Mouse (Mus musculus): ENCODE data around the gene Aqp7.

Aqp7 gene

DNA sequence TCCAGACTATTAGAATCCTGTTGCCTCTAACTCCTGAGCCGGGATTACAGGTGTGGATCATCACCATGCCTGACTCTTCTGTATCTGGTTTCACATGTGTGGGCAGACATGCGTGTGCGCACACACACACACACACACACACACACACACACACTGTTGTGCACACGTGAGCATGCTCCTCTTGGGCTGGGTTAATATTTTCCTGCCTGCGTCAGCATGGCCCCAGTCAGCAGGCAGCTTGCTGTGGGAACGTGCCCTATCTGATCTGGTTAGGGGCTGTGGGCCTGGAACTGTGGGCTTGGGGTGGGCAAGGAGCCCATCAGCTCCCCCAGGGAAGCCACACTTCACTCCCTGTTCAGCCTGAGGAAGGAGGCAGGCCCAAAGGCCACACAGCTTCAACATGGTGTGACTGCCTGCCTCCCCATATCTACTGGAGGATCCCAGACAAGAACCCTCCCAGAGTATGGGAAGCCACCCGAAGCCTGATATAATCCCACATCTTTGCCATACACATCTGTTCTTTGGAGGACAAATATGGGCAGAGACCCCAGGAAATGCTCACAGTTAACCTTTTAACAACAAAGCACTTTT lies 8.9 kb upstream of the Aqp7 start:
- no peak for DNase-seq

DNA sequence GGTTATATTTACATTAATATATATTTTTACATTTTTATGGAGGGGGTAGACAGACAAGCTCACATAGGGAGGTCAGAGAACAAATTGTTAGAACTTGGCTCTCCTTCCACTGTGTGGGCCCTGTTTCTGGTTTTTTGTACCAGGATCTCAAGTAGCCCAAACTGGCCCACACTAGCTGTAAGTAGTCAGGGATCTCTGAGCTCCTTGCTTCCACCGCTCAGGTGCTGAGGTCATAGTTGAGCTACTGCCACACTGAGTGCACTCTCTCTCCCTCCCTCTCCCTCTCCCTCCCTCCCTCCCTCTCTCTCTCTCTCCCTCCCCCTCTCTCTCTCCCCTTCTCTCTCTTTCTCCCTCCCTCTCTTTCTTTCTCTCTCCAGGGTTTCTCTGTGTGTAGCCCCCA lies 8.3 kb upstream of the Aqp7 start:
- DNase-seq: no peak

DNA sequence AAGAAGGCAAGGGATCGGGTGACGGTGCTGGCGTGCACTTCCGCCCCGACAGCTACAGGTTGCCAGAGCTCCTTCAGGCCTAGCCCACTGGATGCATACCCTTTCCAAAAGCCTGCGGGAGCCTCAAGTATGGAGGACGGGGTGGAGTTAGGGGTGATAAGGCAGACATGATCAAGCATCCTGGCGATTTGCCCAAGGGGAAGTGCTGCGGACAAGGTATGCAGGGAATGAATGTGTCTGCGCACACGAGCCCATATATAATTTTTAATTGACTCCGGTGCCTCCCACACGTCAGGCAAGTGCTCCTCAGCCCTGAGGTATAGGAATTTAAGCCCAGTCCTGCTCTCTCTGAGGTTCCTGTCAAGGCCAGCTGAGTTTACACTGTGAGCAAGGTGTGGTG lies 7.2 kb upstream of the Aqp7 start:
- DNase-seq: no peak

DNA sequence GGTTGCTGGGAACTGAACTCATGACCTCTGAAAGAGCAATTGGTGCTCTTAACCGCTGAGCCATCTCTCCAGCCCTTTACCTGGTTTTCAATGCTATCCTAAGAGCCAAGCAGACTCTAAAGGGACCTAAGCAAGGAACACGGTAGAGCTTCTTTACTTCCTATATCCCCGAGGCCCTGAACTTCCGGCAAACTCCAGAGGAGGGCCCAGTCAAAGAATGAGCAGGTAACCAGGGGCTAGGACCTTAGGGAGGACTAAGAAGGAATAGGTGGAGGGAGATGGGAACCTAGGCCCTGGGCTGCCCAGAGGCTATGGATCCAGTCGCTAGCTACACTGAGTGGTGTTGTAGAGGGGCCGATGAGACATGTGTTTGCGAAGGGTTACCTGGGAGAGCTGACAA lies 3.8 kb upstream of the Aqp7 start:
- DNase-seq: no peak

DNA sequence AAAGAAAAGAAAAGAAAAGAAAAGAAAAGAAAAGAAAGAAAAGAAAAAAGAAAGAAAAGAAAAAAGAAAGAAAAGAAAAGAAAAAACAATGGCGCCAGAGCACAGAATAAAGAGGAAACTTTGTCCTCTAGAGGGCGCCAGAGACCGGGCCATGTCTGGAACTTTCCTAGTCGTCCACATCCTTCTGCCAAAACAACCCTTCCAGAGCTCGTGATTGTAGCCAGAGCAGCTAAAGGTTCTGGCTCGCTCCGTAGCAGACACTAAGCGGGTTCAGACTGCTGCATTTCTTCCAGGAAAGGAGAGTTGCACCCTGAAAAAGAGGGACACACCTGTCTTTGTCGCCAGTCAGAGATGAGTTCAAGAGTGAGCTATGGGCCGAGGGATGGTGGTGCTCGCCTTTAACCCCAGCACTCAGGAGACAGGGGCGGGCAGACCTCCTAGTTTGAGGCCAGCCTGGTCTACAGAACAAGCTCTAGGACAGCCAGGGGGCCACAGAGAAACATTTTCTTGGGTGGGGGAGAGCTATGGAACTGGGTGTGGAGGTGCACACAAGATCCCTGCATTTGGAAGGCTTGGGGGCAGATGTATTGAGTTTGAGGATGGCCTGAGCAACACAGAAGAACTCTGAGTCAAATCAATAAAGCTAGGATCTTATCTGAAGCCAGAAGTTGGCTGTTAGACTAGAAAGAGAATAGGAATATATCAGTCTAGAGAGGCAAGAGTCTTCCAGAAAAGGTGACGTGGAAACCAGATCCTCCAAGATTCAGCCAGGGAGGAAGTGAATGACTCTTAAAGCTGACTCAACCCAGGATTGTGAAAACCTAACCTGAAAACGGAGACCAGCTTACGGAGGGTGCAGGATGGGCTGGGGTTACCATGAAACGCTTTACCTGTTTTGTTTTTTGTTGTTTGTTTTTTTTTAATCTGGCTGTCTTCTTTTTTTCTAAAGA lies 3.1 kb upstream of the Aqp7 start:
- DNase-seq: peak; percentile 88

DNA sequence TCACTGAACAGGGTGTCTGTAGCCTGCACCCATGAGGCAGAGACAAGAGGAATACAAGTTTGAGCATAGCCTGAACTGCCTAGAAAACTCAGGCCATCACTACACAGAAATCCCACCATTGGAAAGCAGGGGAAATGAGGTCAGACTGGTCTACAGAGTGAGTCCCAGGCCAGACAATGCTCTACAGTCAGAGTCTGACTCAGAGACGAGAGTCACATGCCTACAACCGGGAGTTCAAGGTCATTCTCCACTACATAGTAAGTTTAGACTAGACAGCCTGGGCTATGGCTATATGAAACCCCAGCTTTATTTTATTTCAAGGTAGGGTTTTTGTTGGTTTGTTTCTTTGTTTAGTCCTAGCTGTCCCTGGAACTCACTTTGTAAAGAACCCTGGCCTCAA lies 987 bp upstream of the Aqp7 start:
- DNase-seq: no peak

DNA sequence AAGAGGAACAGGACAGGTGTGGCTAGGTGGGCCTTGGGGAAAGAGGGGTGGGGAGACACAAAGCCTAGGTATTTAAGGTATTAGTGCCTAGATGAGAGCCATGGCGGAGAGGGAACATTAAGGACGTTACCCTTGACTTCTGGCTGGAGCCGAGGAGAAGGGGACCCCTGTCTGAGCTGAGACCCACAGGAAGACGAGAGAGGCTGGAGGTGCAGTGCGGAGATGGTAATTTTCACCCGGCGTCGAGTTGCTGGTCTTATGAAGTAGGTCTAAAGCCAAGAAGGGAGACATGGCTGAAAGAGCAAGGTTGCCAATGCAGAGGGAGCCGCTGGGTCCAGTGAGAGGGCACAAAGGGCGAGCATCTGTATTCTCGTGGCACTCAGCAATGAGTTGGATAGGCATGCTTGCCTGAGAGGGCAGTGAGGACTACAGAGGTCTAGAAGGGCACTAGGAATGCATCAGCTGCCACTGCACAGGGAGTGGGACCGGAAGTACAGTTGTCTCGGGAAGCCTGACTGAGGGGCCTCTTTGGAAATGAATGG lies 1.6 kb downstream of the Aqp7 start:
- DNase-seq: no peak

DNA sequence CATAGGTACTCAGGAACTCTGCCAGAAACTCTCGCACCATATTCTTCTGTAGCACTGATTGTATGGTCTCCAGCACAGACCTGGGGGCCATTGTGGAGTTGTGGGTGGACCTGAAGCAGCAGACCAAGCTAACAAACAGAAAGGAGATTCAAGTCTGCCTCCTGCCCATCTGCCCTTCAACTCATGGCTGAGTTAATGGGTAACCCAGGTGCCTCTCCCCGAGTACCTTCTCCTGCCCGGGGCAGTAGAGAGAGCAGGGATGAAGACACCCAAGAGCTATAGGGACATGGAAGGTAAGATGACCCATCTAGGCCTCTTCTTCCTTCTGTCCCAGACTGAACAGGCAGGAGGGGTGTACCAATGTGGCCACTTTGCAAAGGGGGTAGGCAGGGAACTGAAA lies 2.7 kb downstream of the Aqp7 start:
- no peak for DNase-seq

DNA sequence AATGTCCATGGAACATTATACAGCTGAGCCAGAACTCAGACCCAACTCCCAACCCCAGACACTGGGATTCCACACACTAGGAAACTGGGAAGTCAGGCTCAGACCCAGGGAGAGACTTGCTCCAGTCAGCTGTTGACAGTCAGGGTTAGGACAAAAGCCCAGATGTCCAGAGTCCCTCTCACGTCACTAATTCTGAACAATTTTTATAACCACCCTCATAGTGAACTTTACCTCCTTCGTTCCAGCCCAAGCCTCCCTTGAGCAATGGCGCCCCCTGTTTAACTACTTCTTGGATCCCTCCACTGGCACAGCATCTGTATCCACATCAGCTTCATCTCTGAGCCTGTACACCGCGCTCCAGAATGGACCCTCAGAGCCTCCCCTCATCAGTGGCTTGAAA lies 4.0 kb downstream of the Aqp7 start:
- no peak for DNase-seq

DNA sequence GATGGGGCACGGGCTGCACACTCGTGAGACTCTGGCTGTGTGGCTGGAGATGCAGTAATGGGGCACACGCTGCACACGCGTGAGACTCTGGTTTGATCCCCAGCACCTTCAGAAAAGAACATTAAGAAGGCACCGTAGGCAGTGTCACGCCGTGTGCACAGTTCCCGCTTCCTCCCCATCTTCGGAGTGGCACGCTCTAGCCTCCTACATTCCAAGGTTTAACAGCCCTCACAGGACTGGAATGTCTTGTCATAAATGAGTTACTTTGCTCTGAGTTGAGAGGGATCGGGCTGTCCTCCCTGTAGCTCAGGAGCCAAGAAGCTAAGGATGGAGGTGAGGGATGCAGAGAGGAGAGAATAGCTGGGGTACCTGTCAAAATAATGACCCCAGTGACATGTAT lies 5.1 kb downstream of the Aqp7 start:
- no peak for DNase-seq

DNA sequence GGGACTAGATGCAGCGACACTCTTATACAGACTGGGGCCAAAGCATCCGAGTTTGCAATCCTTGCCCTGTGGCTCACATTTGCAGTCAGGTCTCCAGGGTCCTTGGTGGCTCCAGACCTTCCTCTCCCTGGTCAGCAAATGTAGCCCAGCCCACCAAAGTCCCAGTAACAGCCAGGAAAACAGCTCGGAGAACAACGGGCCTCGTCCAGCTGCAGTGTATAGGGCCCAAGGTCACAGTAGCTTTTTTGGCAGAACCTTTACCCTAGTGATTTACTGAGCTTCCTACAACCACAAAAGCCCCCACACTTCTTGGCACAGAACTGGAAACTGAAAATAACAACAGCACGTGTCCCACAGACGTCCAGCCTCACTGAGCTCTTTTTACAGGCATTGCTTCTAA lies 7.0 kb downstream of the Aqp7 start:
- DNase-seq: no peak

DNA sequence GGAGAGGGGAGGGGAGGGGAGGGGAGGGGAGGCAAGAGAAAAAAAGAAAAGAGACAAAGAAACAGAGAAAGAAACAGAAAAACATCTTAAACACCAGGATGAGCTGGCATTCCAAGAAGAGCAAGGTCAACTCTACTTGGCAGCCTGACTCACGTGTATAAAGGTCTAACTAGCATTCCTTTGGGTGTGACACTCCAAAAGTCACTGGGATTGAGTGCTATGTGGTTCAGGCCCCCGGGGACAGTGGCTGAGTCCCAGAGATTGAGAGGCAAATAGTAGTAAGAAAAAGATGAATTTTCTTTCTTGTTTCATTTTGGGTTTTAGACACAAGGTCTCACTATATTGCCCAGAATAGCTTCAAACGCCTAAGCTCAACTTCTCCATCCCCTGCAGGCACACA lies 10.0 kb downstream of the Aqp7 start:
- no peak for DNase-seq

DNA sequence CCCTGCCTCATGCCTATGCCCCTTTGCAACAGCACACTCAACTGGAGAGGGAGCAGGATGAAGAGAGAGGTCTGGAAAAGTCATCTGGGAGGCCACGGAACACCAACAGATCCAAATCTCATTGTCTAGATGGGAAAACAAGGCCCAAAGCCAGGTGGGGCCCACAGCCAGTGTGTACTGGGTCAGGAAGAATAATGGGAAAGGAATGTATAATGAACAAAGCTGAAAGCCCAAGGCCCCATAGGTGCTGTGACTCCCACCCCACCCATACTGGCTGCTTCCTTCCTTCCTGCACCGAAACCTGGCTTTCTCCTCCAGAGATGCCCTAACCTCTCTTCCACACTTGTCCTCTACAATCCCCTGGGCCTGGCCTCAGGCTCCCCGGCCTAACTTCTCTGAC lies 16.7 kb downstream of the Aqp7 start:
- no peak for DNase-seq

DNA sequence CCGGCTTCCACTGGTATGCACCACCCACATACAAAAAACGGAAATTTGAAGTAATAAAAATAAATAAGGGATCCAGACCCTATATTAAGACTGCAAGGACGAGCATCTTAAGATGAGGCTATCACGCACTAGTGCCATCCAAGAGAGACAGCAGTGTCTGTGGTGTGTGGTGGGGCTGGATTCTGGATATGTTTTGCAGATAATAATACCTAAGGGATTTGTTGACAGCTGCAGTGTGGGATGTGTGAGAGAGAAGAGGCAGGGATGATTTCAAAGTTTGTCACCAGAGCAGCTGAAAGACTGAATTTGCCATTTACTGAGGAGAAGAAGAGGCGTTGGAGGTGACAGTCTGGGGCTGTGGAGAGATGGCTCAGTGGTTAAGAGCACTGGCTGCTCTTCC lies 18.6 kb downstream of the Aqp7 start:
- no peak for DNase-seq

DNA sequence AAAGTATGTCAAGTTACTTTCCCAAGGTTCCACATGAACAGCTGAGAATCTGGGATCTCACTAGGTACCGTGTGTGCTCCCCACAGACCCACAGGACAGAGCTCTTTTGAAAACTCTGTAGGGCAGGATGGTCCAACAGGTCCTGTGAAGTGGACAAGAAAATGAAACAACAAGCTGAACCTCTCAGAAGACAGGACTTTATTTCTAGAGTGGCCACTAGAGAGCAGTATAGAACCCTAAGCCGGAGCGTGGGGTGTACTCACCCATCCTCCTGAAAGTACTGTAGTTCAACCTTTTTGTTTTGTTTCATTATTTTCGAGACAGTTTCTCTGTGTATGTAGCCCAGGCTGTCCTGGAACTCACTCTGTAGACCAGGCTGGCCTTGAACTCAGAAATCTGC lies 19.7 kb downstream of the Aqp7 start:
- no peak for DNase-seq

DNA sequence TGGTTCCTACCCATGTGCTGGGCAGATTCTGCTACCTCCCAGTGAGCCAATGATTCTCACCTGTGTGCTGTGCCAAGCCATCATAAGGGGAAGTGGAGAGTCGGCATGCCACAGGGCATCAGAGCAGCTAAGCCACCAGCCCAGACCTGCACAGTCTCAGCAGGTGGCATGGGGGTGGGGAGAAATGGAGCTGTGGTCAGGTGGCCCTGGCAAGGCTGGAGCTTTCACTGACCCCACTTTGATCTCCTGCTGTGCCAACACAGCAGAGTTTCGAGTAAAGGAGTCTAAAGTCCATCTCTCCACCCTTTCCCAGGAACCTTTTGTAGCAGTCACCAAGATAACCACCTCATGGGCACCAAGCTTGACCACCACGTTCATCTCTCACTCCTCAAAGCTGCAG lies 20.1 kb downstream of the Aqp7 start:
- no peak for DNase-seq

DNA sequence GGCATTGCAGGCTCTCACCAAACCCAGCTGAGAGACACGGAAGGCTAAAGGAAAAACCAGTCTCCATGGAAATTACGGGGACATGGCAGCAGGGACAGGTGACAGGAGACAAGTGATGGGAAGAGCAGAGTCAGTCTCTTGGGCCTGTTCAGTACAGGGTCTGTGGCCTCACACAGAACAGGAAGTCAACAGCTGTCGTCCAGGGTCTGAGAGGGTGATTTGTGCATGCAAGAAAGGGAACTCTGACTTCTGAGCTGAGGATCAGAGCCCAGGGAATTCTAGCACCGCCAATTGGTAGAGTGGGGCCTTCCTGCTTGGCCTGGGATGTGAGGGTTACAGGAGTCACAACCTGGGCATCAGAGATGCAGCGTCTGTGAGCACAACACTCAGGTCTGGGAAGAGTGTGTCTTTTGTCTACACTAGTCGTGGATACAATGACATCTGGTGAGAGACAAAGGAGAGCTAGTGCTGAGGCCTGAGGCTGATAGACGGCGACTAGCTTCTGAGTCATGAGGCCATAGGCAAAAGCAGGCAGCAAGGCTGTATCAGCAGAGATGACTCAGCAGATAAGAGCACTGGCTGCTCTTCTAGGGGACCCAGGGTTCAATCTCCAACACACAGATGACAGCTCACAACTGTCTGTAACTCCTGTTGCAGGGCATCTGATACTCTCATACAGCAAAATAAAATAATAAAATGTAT lies 21.7 kb downstream of the Aqp7 start:
- DNase-seq: no peak

DNA sequence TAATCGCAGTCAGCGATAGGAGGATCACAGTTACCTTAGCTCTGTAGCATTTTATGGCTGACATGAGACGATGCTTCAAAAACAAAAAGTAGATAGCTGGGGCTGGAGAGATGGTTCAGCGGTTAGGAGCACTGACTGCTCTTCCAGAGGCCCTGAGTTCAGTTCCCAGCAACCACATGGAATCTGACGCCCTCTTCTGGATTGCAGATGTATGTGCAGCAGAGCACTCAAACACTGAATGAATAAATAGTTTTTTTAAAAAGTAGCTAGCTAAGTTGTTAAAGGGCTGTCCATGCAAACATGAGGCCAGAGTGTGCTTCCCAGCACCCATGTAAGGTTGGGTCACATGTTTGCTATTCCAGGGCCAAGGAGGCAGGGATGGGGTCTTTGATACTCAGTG lies 26.8 kb downstream of the Aqp7 start:
- no peak for DNase-seq

DNA sequence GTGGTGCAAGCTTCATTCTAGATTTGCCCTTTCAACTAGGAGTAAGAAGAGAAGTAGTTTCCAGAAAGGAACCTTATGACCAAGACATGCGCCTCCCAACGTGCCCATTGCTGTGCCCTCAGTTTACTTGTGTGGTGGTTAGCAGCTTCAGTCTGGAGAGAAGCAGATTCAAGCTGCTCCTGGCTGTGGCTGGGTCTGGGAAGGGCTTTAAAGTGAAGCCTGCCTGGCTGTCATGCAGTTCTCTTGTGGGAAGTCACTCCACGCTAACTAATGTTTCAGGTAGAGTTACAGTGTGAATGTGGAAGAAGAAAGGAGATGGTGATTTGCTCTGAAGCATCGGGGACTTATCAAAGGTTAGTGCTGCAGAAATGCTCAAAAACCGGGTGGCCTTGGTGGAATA lies 32.1 kb downstream of the Aqp7 start:
- DNase-seq: no peak

DNA sequence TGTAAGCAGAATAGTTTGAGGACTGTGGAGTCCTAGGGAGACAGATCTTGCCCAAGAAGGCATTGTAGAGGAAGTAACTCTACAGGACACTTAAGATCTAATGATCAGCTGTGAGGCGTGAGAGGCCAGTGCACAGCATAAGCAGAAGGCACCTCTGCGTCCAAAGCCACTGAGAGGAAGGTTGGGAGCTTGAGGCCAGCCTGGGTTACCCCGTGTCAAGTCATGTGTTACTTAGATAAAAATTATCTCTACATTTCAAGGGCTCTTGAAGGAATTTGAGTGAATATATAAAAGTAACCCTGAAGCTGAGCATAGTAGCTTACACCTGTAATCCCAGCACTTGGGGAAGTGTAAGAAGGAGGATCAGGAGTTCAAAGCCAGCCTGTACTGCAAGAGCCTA lies 34.6 kb downstream of the Aqp7 start:
- no peak for DNase-seq

DNA sequence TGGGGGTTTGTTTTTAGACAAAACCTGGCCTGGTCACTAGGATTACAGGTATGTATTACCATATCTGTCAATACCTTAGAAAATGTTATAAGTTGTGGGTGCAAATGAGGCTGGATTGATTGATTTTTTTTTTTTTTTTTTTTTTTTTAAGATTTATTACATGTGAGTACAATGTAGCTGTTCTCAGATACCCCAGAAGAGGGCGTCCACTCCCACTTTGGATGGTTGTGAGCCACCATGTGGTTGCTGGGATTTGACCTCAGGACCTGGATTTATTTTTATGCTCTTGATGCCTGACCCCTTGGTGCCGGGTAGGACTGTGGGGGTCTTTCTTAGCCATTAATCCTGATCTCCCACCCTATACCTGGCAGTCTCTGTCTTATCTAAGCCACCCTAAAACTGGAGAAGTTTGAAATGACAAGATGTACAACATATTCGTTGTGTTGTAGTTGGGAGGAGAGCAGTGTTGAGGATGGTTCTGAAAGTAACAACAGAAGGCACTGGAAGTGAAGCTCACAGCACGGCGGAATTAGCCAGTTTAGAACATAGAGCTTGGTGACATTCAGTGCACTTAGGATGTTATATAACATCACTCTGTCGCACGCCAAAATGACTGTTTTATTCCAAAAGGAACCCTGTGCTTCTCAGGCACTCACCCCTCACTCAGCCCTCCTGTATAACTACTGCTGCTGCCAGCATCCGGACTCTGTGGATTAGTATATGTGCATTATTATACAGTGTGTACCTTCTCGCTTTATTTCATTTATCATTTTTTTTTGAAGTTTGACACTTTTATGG lies 46.9 kb downstream of the Aqp7 start:
- peak; percentile 2 for DNase-seq

DNA sequence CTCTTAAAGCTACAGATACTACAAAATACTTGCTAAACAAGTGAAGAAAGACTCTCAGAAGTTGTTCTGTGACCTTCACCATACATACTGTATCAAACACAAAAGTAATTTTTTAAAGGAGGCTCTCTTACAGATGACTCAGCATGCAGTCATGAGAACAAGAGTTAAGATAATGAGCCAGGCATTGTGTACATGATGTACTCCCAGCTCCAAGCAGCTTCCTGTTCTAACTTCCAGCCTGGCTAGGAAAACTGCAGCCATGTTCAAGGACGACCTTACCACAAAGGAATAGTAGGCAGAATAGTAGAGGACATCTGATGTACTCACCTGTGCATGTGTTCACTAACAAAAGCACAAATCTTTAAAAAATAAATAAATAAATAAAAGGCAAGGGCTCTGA lies 47.7 kb downstream of the Aqp7 start:
- DNase-seq: no peak

DNA sequence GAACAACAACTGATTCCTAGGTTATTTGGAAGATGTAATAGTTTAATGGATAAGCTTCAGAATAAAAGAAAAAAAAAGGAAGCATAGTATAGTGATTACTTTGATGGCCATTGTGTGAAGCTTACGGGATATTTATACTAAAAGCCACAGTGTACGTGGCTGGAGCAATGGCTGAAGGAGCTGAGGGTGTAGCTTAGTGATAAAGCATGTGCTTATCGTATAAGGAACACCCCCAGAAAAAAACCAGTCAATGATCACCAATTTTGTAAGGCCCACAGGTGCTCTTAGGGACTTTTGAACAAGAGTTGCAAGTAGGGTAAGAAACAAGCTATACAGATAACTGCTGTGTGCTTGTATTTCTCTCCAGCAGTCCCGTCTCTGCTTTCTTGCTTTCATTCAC lies 50.0 kb downstream of the Aqp7 start:
- no peak for DNase-seq

All from retina, postnatal 1 day (tissue).